Mouse (Mus musculus) embryonic facial prominence, embryonic 13.5 days (tissue): ENCODE measurements at regions not wholly inside any gene's neighbourhood (a gene's known extent, or its start where the extent isn't known, plus 50 kb on each side); places are given as distances from the start of the nearest gene placed in this dataset.

Experiments
- ATAC-seq: fragments of 200-750 bp; cut with Nextera tagmentation; 2 replicates; pipeline ENCODE4 v1.8.0; 2017; ENCODE audit warnings: low read depth; ENCODE audit not compliant: insufficient number of reproducible peaks, insufficient read depth, low FRiP score, low TSS enrichment
- H3K27ac ChIP-seq: fragments of 300-500 bp; sonication (generic); 2 replicates; pipeline ENCODE4 v1.5.1; 2015; ENCODE audit warnings: moderate library complexity, mild to moderate bottlenecking, inconsistent platforms
- H3K27me3 ChIP-seq: fragments of 300-500 bp; sonication (generic); 2 replicates; pipeline ENCODE4 v1.6.1; 2015; ENCODE audit warnings: mild to moderate bottlenecking, inconsistent platforms
- H3K36me3 ChIP-seq: fragments of 300-500 bp; sonication (generic); 2 replicates; pipeline ENCODE4 v1.6.1; 2015; ENCODE audit warnings: mild to moderate bottlenecking, inconsistent platforms
- H3K4me1 ChIP-seq: fragments of 300-500 bp; sonication (generic); 2 replicates; pipeline ENCODE4 v1.6.1; 2015; ENCODE audit warnings: inconsistent platforms
- H3K4me2 ChIP-seq: fragments of 300-500 bp; sonication (generic); 2 replicates; pipeline ENCODE4 v1.6.1; 2015; ENCODE audit warnings: moderate library complexity, mild to moderate bottlenecking, inconsistent platforms
- H3K4me3 ChIP-seq: fragments of 300-500 bp; sonication (generic); 2 replicates; pipeline ENCODE4 v1.5.1; 2015; ENCODE audit warnings: mild to moderate bottlenecking, inconsistent platforms
- H3K9ac ChIP-seq: fragments of 300-500 bp; sonication (generic); 2 replicates; pipeline ENCODE4 v1.6.1; 2015; ENCODE audit warnings: mild to moderate bottlenecking, inconsistent platforms
- H3K9me3 ChIP-seq: fragments of 300-500 bp; sonication (generic); 2 replicates; pipeline ENCODE4 v1.6.1; 2016; ENCODE audit warnings: inconsistent platforms
- WGBS: fragments of 180-500 bp; shearing (Covaris S2); methylation state at CpG from one replicate; pipeline ENCODE4 v1.1.7; 2015; ENCODE audit warnings: mixed read lengths; 5-methylcytosine and 5-hydroxymethylcytosine counted together

DNA sequence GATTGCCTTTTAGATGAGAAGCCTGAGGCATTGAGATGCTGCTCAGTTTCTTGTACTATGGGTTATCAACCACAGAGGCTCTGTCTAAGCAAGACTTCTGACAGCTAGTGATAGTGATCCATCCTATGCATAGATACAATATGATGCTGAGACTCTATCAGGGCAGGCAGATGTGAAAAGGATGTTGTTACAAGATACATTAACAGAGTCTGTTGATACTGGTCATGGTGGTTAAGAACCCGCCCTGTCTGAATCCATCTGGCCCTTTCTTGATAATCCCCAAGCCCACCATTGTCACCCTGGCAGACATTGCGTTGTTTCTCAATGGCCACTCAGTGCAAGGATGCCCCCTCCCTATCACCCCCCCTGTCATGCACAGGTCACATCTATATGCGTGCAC, 327.8 kb upstream of the Camk1g start:
- no peak overlapping the region for H3K27ac ChIP-seq
- no peak for ATAC-seq
- H3K4me3 ChIP-seq = no peak overlapping the region
- H3K4me1 ChIP-seq = peaks cover 5% of the 10 kb centered on the region; the same call in 1 of the 2 replicates
- H3K9ac ChIP-seq = no peak overlapping the region
- H3K27me3 ChIP-seq = no peaks in the 10 kb centered on the region
- H3K36me3 ChIP-seq = no peaks in the 10 kb centered on the region
- no peak overlapping the region for H3K4me2 ChIP-seq
- WGBS = 90% methylated on average over 3 of the region's 3 CpGs
- H3K9me3 ChIP-seq = no peaks in the 10 kb centered on the region

DNA sequence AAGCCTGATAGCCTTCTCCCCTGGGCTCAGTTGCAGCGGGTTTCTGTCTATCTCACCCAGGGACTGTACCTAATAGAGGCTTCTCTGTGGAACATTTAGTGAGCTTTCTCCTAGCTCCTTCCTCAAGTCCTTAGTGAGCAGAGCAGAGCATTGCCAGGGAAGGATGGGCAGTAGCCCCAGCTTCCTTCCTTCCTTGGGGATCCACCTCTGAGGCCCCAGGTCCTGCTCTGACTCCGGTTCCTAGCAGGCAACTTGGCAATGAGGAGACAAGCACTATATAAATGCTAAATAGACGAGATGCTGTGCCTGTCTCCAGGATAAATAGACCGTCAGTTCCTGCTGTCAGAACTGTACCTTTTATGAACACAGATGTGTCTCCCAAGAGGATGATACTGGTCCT, 326.9 kb upstream of the Camk1g start:
- H3K4me1 ChIP-seq = peaks cover 7% of the 10 kb centered on the region; the same call in 1 of the 2 replicates
- ATAC-seq = no peak
- 58% methylated on average over 4 of the region's 4 CpGs for WGBS
- no peaks in the 10 kb centered on the region for H3K36me3 ChIP-seq
- no peak overlapping the region for H3K4me2 ChIP-seq
- H3K9me3 ChIP-seq = no peaks in the 10 kb centered on the region
- H3K4me3 ChIP-seq = no peak overlapping the region
- no peak overlapping the region for H3K27ac ChIP-seq
- H3K27me3 ChIP-seq = no peaks in the 10 kb centered on the region
- H3K9ac ChIP-seq = no peak overlapping the region

DNA sequence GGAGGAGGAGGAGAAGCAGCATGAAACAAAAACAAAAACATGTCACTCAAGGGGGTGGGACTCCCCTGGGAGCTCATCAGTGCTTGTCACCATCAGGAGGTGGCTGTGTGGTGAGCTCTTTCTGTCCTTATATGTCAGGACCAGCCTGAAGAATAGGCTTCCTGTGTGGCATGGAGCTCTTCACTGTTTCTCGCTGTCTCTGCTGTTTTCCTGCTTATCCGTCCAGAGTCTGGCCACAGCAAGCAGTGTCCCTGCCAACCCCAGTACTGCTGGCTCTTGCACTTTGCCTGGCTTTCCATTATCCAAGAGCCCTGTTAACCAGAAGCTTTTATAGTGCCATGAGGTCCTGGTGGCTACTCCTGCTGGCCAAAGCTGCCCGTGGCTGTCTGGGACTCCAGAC, 322.9 kb upstream of the Camk1g start:
- H3K27ac ChIP-seq = no peak overlapping the region
- 24% methylated on average over 3 of the region's 3 CpGs for WGBS
- H3K4me2 ChIP-seq = no peak overlapping the region
- no peak overlapping the region for H3K4me3 ChIP-seq
- no peak overlapping the region for H3K9ac ChIP-seq
- H3K36me3 ChIP-seq = no peaks in the 10 kb centered on the region
- H3K27me3 ChIP-seq = peaks cover 5% of the 10 kb centered on the region
- no peak for ATAC-seq
- H3K9me3 ChIP-seq = no peaks in the 10 kb centered on the region
- H3K4me1 ChIP-seq = peaks cover 18% of the 10 kb centered on the region

DNA sequence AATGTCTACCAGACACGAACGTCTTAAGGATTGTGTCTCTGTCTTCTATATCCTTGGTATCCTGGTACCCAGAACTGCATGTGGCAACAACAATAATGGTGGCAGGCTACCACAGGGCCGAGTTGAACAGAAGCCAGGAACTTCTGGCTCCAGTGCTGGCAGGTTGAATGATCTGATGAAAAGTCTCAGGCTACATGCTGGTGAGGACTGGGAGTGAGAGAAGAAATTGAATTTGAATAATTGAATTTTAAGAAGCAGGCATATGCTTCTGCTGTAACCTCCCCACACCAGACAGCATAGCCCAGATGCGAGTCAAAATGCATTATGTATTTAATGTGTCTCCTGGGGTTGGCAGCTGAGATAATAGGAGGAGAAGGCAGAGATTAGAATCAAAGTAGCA, 319.5 kb upstream of the Camk1g start:
- Histone ChIP-seq H3K4me1 (peaks cover 18% of the 10 kb centered on the region), H3K9me3 (no peaks in the 10 kb centered on the region), H3K27me3 (peaks cover 5% of the 10 kb centered on the region), H3K36me3 (no peaks in the 10 kb centered on the region), H3K27ac (no peak overlapping the region), H3K4me2 (no peak overlapping the region), H3K9ac (no peak overlapping the region), H3K4me3 (no peak overlapping the region)
- no peak for ATAC-seq
- WGBS = 36% methylated on average over 4 of the region's 4 CpGs

GRCm38 (mm10) chr1:193682917-193683316, 312.8 kb upstream of the Camk1g start:
- ATAC-seq = no peak
- Histone ChIP-seq H3K9me3 (no peaks in the 10 kb centered on the region), H3K27me3 (no peaks in the 10 kb centered on the region), H3K4me3 (no peak overlapping the region), H3K27ac (no peak overlapping the region), H3K9ac (no peak overlapping the region), H3K36me3 (no peaks in the 10 kb centered on the region), H3K4me1 (0 out of 2 replicates have a peak, but pooled peaks cover 3% of the 10 kb centered on the region), H3K4me2 (no peak overlapping the region)
- WGBS = 43% methylated on average over 2 of the region's 2 CpGs

DNA sequence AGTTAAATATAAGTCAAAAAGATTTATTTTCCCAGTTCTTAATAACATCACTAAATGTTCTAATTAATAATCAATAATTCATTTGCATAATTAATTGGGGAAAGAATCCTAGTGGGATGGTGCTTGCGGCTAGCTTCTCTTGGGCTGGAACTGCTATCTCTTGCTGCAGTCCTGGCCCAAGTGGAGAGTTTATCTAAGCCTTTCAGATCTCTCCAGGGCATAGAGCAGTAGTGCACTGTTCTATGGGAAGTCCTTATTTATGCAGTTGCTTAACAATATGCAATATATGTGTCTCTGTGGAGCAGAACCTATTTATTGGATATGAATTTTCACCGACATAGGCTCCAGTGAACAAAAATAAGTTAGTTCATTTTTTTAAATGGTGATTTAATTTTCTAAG, 308.4 kb upstream of the Camk1g start:
- 92% methylated on average over 2 of the region's 2 CpGs for WGBS
- H3K9me3 ChIP-seq = no peaks in the 10 kb centered on the region

DNA sequence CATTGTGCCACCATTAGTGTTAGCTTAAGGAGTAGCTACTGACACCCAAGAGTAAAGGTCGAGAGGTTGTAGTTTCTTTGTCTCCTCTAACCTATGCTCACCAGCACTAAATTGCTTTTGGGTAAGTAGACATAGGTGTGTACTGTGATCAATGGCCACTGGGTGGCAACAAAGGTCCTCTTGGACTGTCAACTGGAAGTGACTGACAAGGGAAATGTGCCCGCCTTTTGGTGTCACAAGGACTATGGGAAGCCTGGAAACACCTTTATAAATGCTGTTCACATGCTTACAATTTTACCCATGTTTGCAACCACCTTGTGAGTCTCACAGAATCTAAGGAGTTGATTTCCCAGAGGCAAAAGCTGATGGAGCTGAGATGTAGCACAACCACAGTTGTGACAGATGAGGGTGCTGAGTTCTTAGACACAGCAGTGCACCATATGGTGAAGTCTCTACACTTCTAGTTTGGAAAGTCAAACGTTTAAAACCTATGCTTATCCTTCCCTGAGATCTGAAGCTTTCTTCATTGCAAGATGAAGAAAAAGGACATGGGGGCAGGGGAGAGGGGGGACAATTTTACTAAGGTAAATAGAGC, 303.2 kb upstream of the Camk1g start:
- H3K27me3 ChIP-seq = no peaks in the 10 kb centered on the region
- no peaks in the 10 kb centered on the region for H3K36me3 ChIP-seq
- H3K27ac ChIP-seq = no peak overlapping the region
- H3K9ac ChIP-seq = no peak overlapping the region
- no peak for ATAC-seq
- 0 out of 2 replicates have a peak, but pooled peaks cover 4% of the 10 kb centered on the region for H3K9me3 ChIP-seq
- H3K4me1 ChIP-seq = no peaks in the 10 kb centered on the region
- H3K4me2 ChIP-seq = no peak overlapping the region
- WGBS = 29% methylated on average over 3 of the region's 3 CpGs
- H3K4me3 ChIP-seq = no peak overlapping the region

More for the DNA sequence above, 308.4 kb upstream of the Camk1g start:
- no peak overlapping the region for H3K4me2 ChIP-seq
- H3K4me3 ChIP-seq = no peak overlapping the region
- H3K36me3 ChIP-seq = no peaks in the 10 kb centered on the region
- no peak for ATAC-seq
- H3K4me1 ChIP-seq = 0 out of 2 replicates have a peak, but pooled peaks cover 3% of the 10 kb centered on the region
- H3K9ac ChIP-seq = no peak overlapping the region
- no peaks in the 10 kb centered on the region for H3K27me3 ChIP-seq
- H3K27ac ChIP-seq = no peak overlapping the region

DNA sequence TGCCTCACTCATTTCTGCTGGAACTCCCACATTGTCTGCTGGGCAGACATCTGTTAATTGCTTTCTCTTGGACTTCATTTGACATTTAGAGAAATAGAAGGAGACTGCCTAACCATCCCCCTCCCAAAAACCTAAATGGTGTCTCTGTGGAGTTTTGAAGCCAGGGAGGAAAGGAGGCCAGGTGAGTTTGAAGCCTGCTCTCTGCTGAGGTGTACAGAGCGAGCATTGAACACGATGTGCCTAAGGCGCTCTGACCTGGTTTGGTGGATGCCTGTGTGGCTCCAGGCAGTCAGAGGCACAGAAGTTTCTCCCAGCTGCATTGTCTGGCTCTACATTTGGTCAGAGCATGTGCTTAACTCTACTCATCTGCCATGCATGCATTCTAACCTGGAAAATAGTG, 302.6 kb upstream of the Camk1g start:
- H3K27me3 ChIP-seq = no peaks in the 10 kb centered on the region
- H3K4me2 ChIP-seq = no peak overlapping the region
- H3K4me1 ChIP-seq = no peaks in the 10 kb centered on the region
- no peak overlapping the region for H3K27ac ChIP-seq
- no peaks in the 10 kb centered on the region for H3K36me3 ChIP-seq
- ATAC-seq = no peak
- 61% methylated on average over 3 of the region's 3 CpGs for WGBS
- H3K9ac ChIP-seq = no peak overlapping the region
- 0 out of 2 replicates have a peak, but pooled peaks cover 4% of the 10 kb centered on the region for H3K9me3 ChIP-seq
- no peak overlapping the region for H3K4me3 ChIP-seq

GRCm38 (mm10) chr1:193671816-193672254, 301.7 kb upstream of the Camk1g start:
- no peak overlapping the region for H3K4me2 ChIP-seq
- ATAC-seq = no peak
- no peak overlapping the region for H3K27ac ChIP-seq
- no peaks in the 10 kb centered on the region for H3K27me3 ChIP-seq
- H3K9ac ChIP-seq = no peak overlapping the region
- H3K9me3 ChIP-seq = 0 out of 2 replicates have a peak, but pooled peaks cover 4% of the 10 kb centered on the region
- H3K4me3 ChIP-seq = no peak overlapping the region
- no peaks in the 10 kb centered on the region for H3K4me1 ChIP-seq
- H3K36me3 ChIP-seq = no peaks in the 10 kb centered on the region
- 68% methylated on average over 3 of the region's 3 CpGs for WGBS

DNA sequence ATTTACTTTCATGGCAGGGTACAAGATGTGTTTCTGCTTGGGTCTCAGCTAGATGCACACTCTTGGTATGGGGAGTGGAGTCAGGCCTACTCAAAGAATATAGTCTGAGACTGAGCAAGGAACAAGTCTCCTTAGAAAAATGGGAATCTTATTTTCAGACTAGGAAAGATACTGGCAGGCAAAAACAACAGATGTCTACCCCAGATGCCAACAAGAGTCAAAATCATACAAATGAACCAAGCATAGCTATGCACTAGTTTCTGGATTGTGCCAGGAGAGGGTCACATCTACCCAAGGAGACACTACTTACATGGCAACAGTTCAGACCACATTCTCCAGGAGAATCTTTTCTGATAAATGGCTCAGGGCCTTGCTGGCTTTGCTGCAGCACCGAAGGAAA, 300.9 kb upstream of the Camk1g start:
- 83% methylated on average over 1 of the region's 1 CpGs for WGBS
- no peak overlapping the region for H3K4me2 ChIP-seq

GRCm38 (mm10) chr1:193670008-193670407, 299.9 kb upstream of the Camk1g start:
- Histone ChIP-seq H3K27me3 (no peaks in the 10 kb centered on the region), H3K4me3 (no peak overlapping the region), H3K4me2 (no peak overlapping the region), H3K27ac (no peak overlapping the region), H3K36me3 (no peaks in the 10 kb centered on the region), H3K4me1 (no peaks in the 10 kb centered on the region), H3K9ac (no peak overlapping the region), H3K9me3 (0 out of 2 replicates have a peak, but pooled peaks cover 4% of the 10 kb centered on the region)
- ATAC-seq = no peak

More for the DNA sequence above, 300.9 kb upstream of the Camk1g start:
- ATAC-seq = no peak
- H3K4me1 ChIP-seq = no peaks in the 10 kb centered on the region
- H3K4me3 ChIP-seq = no peak overlapping the region
- H3K9ac ChIP-seq = no peak overlapping the region
- H3K9me3 ChIP-seq = 0 out of 2 replicates have a peak, but pooled peaks cover 4% of the 10 kb centered on the region
- no peaks in the 10 kb centered on the region for H3K36me3 ChIP-seq
- no peaks in the 10 kb centered on the region for H3K27me3 ChIP-seq
- H3K27ac ChIP-seq = no peak overlapping the region

GRCm38 (mm10) chr1:193668841-193669240, 298.7 kb upstream of the Camk1g start:
- Histone ChIP-seq H3K4me1 (no peaks in the 10 kb centered on the region), H3K36me3 (no peaks in the 10 kb centered on the region), H3K9me3 (0 out of 2 replicates have a peak, but pooled peaks cover 4% of the 10 kb centered on the region), H3K27me3 (no peaks in the 10 kb centered on the region), H3K27ac (no peak overlapping the region), H3K9ac (no peak overlapping the region), H3K4me2 (no peak overlapping the region), H3K4me3 (no peak overlapping the region)
- ATAC-seq = no peak
